Mouse (Mus musculus) CD4-positive naive resting alpha-beta T cell, adult 76 days (primary cell): Measurements from ENCODE around the gene Clec10a. TPM values are rescaled to one million over a fixed set of nuclear protein-coding genes. Genes with fewer than 3 reads are reported as not detected.

Source experiments
- total RNA-seq: library from RNA; stranded (reverse); gene quantifications from one replicate; pipeline ENCODE4 v1.2.4, GENCODE M21; 2023

The Clec10a gene
- 1.5 TPM for total RNA-seq

GRCm38 (mm10) chr11:70155897-70156296 lies at the start of gene Clec10a:
Clec10a (plus strand) TSS chr11:70156197.

DNA sequence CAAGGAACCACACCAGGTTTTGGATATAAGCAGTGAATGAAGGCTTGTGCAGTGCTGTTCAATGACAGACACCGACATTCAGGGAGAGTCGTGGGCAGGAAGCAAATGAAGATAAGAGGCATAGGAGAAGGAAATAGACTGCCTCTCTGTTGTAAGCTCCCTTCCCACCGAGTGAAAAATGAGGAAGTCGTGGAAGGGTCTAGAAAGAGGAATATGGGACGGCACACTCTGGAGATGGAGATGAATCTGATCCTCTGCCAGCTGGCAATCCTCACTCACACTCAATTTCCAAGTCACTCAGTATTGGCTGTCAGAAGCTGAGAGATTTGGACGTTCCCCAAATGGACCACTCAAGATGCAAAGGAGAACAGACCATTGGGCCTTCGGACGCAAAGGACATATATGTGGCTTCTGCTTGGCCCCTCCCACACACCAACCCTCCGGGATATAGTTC lies 26.0 kb upstream of the Clec10a start, which contains the start of gene Mgl2:
Mgl2 (plus strand) TSS at position 404 of the 454 bp plus-strand sequence.

DNA sequence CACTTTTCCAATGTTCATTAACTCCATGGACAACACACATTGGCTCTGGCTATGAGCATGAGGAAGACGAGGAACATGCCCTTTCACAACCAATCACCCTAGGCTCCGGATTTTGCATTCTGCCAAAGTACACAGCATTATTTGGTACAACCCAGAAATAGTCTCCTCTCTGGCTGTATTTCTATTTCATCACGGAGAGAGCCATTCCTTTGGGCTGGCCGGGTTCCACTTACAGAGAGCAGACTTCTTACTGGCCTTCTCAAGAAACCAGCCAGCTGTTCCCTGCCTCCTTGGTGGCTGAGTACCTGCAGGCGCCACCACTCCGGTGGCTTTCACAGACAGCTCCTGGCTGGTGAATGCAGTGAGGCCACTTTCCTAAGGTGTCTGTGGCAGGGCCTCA lies 56.4 kb downstream of the Clec10a start, which contains the start of gene Slc16a11:
Slc16a11 (plus strand) TSS at position 330 of the 400 bp plus-strand sequence.

Other genes with a start within 250 kb of the Clec10a start
- gene Gps2, start 242.3 kb upstream of the Clec10a start, total RNA-seq, result 146 TPM
- gene Eif5a, start 234.2 kb upstream of the Clec10a start, total RNA-seq, result 275 TPM
- gene Ybx2, start 220.4 kb upstream of the Clec10a start, total RNA-seq, result not detected
- 0.62 TPM for gene Slc2a4, start 208.0 kb upstream of the Clec10a start, total RNA-seq
- not detected for gene Cldn7, start 191.4 kb upstream of the Clec10a start, total RNA-seq
- gene Ctdnep1, start 175.0 kb upstream of the Clec10a start, total RNA-seq, result 69.6 TPM
- gene Elp5, start 173.7 kb upstream of the Clec10a start, total RNA-seq, result 35.0 TPM
- gene Gabarap, start 165.1 kb upstream of the Clec10a start, total RNA-seq, result 187 TPM
- gene Phf23, start 160.4 kb upstream of the Clec10a start, total RNA-seq, result 50.0 TPM
- gene Dvl2, start 155.6 kb upstream of the Clec10a start, total RNA-seq, result 26.9 TPM
- gene Acadvl, start 140.8 kb upstream of the Clec10a start, total RNA-seq, result 57.5 TPM
- gene Dlg4, start 139.3 kb upstream of the Clec10a start, total RNA-seq, result 38.6 TPM
- gene Asgr1, start 102.1 kb upstream of the Clec10a start, total RNA-seq, result not detected
- gene Asgr2, start 63.6 kb upstream of the Clec10a start, total RNA-seq, result not detected
- gene Mgl2, start 25.9 kb upstream of the Clec10a start, total RNA-seq, result not detected
- gene Slc16a11, start 56.6 kb downstream of the Clec10a start, total RNA-seq, result not detected
- 1.8 TPM for gene Slc16a13, start 64.9 kb downstream of the Clec10a start, total RNA-seq
- gene Bcl6b, start 73.6 kb downstream of the Clec10a start, total RNA-seq, result 0.21 TPM
- gene 0610010K14Rik, start 81.7 kb downstream of the Clec10a start, total RNA-seq, result 70.8 TPM
- gene Gm21988, start 83.6 kb downstream of the Clec10a start, total RNA-seq, result 2.5 TPM
- gene Rnasek, start 83.6 kb downstream of the Clec10a start, total RNA-seq, result 62.8 TPM
- 0.73 TPM for gene Alox12, start 99.2 kb downstream of the Clec10a start, total RNA-seq
- gene Alox12e, start 166.4 kb downstream of the Clec10a start, total RNA-seq, result not detected
- gene Alox15, start 195.8 kb downstream of the Clec10a start, total RNA-seq, result 0.62 TPM